Mouse (Mus musculus): ENCODE data around the gene Nol9.

GRCm38 (mm10) chr4:152012109-152012508, 27.0 kb upstream of the Nol9 start:
- TF ChIP-seq GATA1 (IDR thresholded peaks at IDR 0.05; ENCODE audit: borderline replicate concordance, low read length) (no peak), FLI1 (IDR thresholded peaks at IDR 0.05; ENCODE audit: low read length) (no peak)

Data from megakaryocyte, embryonic 14.5 days (primary cell).